Mouse (Mus musculus) embryonic facial prominence, embryonic 13.5 days (tissue): Measurements from ENCODE around the gene Cbr1. TPM values are rescaled to one million over a fixed set of nuclear protein-coding genes. Genes with fewer than 3 reads are reported as not detected.

Experiments used
- ATAC-seq: fragments of 200-750 bp; cut with Nextera tagmentation; 2 replicates; pipeline ENCODE4 v1.8.0; 2017; ENCODE audit warnings: low read depth; ENCODE audit not compliant: insufficient number of reproducible peaks, insufficient read depth, low FRiP score, low TSS enrichment
- H3K27ac ChIP-seq: fragments of 300-500 bp; sonication (generic); 2 replicates; pipeline ENCODE4 v1.5.1; 2015; ENCODE audit warnings: moderate library complexity, mild to moderate bottlenecking, inconsistent platforms
- H3K27me3 ChIP-seq: fragments of 300-500 bp; sonication (generic); 2 replicates; pipeline ENCODE4 v1.6.1; 2015; ENCODE audit warnings: mild to moderate bottlenecking, inconsistent platforms
- H3K36me3 ChIP-seq: fragments of 300-500 bp; sonication (generic); 2 replicates; pipeline ENCODE4 v1.6.1; 2015; ENCODE audit warnings: mild to moderate bottlenecking, inconsistent platforms
- H3K4me1 ChIP-seq: fragments of 300-500 bp; sonication (generic); 2 replicates; pipeline ENCODE4 v1.6.1; 2015; ENCODE audit warnings: inconsistent platforms
- H3K4me2 ChIP-seq: fragments of 300-500 bp; sonication (generic); 2 replicates; pipeline ENCODE4 v1.6.1; 2015; ENCODE audit warnings: moderate library complexity, mild to moderate bottlenecking, inconsistent platforms
- H3K4me3 ChIP-seq: fragments of 300-500 bp; sonication (generic); 2 replicates; pipeline ENCODE4 v1.5.1; 2015; ENCODE audit warnings: mild to moderate bottlenecking, inconsistent platforms
- H3K9ac ChIP-seq: fragments of 300-500 bp; sonication (generic); 2 replicates; pipeline ENCODE4 v1.6.1; 2015; ENCODE audit warnings: mild to moderate bottlenecking, inconsistent platforms
- H3K9me3 ChIP-seq: fragments of 300-500 bp; sonication (generic); 2 replicates; pipeline ENCODE4 v1.6.1; 2016; ENCODE audit warnings: inconsistent platforms
- WGBS: fragments of 180-500 bp; shearing (Covaris S2); methylation state at CpG from one replicate; pipeline ENCODE4 v1.1.7; 2015; ENCODE audit warnings: mixed read lengths; 5-methylcytosine and 5-hydroxymethylcytosine counted together
- polyA plus RNA-seq: library from polyadenylated mRNA; unstranded; fragments of >200 nt; fragmentation: Nextera tagmentation; extraction: Ambion mirVana; gene quantifications from 2 replicates; pipeline ENCODE4 v1.2.1, GENCODE M21; 2015

Gene Cbr1
- polyA plus RNA-seq, 1 experiment from 2014 or later: 126 TPM

DNA sequence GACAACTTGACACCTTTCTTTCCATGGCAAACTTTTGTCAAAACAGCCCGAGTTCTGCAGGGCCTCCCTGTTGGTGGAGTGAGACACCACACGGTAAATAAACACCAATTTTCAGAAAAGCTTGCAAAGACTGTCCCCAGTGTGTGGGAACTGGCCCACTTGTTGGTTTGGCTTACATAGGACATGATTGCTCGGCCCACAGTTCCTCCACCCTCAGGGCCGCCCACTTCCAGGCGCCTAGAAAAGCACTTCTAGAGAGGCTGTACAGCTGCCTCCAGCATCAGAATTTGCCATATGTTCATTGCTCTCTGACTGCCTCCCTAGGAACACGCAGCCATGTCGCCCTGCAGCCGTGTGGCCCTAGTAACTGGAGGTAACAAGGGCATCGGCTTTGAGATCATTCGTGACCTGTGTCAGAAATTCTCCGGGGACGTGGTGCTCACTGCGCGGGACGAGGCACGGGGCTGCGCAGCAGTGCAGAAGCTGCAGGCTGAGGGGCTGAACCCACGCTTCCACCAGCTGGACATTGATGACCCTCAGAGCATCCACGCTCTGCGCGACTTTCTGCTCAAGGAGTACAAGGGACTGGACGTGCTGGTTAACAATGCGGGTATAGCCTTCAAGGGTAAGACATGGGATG lies 22.2 kb downstream of the Cbr1 start, which contains the start of gene Gm5678:
Gene Gm5678, plus strand, starts transcription at position 337 of the 640 bp plus-strand sequence.
- Histone ChIP-seq H3K9me3 (no peaks in the 10 kb centered on the region), H3K4me3 (no peak within 1 kb of the TSS), H3K27ac (no peak within 1 kb of the TSS), H3K4me1 (no peaks in the 10 kb centered on the region), H3K9ac (no peak within 1 kb of the TSS), H3K27me3 (no peaks in the 10 kb centered on the region), H3K36me3 (no peaks in the 10 kb centered on the region), H3K4me2 (no peak within 1 kb of the TSS)
- 76% methylated on average over 23 of the region's 23 CpGs for whole genome bisulfite sequencing
- no peak for ATAC-seq

DNA sequence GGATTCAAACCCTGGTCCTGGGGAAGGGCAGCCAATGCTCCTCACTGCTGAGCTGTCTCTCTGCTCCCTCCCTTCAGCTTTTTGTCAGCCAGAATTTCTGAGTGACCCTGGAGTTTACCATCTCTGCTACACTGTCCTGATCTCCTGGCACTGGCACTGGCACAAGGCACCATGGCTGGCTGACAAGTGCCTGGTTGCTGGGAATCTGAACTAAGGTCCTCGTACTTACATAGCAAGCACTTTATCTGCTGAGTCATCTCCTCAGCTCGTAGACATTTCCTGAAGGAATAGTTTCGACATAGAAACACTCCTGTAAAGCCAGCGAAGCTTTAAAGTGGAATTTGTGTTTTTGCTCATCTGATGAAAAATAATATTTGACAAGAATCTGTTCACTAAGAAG lies 38.4 kb downstream of the Cbr1 start:
- H3K9ac ChIP-seq: no peak overlapping the region
- no peaks in the 10 kb centered on the region for H3K27me3 ChIP-seq
- no peak for ATAC-seq
- no peak overlapping the region for H3K4me3 ChIP-seq
- H3K36me3 ChIP-seq: no peaks in the 10 kb centered on the region
- no peak overlapping the region for H3K4me2 ChIP-seq
- WGBS: 59% methylated on average over 4 of the region's 4 CpGs
- H3K4me1 ChIP-seq: no peaks in the 10 kb centered on the region
- H3K9me3 ChIP-seq: no peaks in the 10 kb centered on the region
- no peak overlapping the region for H3K27ac ChIP-seq

DNA sequence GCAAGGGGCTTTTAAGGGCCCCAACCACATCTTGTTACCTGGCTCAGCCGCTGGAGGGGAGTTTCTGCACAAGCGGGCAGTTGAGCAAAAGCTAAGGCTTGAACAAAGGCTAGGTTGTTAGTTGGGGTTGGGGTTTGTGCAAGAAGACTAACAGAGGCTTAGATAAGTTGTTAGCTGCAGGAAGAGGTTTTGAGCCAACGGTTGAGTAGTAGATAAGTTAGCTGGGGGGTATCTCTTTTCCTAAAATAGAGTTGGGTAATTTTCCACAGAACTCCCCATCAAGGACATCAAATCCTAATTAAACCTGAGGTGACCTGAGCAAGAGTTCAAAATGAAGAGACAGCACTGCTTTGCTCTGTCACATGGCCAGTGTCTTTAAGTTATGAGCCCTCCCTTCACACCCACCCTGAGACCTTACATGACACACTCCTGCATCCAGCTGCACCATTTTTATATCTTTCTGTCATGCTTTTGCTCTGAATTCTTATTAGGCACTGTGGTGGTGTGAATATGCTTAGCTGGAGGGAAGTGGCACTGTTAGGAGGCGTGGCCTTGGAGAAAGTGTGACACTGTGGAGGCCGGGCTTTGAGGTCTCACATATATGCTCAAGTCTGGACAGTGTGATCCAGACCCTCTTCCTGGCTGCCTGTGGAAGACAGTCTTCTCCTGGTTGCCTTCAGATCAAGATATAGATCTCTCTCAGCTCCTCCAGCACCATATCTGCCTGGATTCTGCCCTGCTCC lies 43.0 kb downstream of the Cbr1 start:
- H3K4me2 ChIP-seq: no peak overlapping the region
- no peak overlapping the region for H3K9ac ChIP-seq
- no peaks in the 10 kb centered on the region for H3K27me3 ChIP-seq
- ATAC-seq: no peak
- WGBS: 72% methylated on average over 5 of the region's 5 CpGs
- H3K4me3 ChIP-seq: no peak overlapping the region
- H3K36me3 ChIP-seq: no peaks in the 10 kb centered on the region
- H3K27ac ChIP-seq: no peak overlapping the region
- no peaks in the 10 kb centered on the region for H3K4me1 ChIP-seq
- H3K9me3 ChIP-seq: no peaks in the 10 kb centered on the region

Other genes starting within 250 kb of the Cbr1 start
- gene Setd4, start 1.8 kb upstream of the Cbr1 start, polyA plus RNA-seq: 19.6 and 23.6 TPM in 2 replicates
- 0.29 TPM in 1 of 2 replicates, not detected in the other for gene Gm5678, start 22.2 kb downstream of the Cbr1 start, polyA plus RNA-seq
- gene Cbr3, start 77.4 kb downstream of the Cbr1 start, polyA plus RNA-seq: 8.1 and 9.9 TPM in 2 replicates
- gene Dop1b, start 106.1 kb downstream of the Cbr1 start, polyA plus RNA-seq: 11.8 and 16.4 TPM in 2 replicates
- 32.9 and 42.8 TPM in 2 replicates for gene Morc3, start 226.3 kb downstream of the Cbr1 start, polyA plus RNA-seq